Mouse (Mus musculus): ENCODE data around the gene Maff. TPM values are rescaled to one million over a fixed set of nuclear protein-coding genes. Genes with fewer than 3 reads are reported as not detected.

Gene Maff
- polyA plus RNA-seq, 1 experiment from 2014 or later: 3.9 TPM

DNA sequence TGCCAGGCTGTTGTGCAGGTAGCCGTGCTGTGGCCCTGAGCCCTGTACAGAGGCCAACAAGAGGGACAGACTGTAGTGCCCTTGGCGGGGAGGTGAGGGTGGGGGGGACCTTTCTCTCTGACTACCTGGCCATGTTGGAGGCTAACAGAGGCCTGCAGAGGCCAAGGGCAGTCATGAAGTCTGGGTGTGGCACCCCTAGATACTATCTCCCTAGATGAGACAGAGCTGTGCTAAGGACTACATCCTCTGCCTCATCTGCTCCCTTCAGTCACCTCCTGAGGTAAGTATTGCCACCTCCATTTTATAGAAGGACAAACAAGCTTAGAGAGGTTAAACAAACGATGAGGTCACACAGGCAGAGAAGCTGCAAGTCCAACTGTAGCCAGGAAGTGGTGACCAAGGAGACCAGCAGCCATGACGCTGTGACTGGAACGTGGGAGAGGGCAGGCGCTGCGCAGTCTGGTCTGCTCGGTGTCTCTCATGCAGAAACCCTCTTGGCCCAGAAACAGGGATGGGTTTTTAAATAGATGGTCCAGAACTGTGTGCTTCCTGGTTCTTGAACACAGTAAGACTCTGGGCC, 22.5 kb downstream of the Maff start:
- Histone ChIP-seq H3K27me3 (ENCODE audit: control insufficient read depth, insufficient read depth, low read length) (no peaks in the 10 kb centered on the region), H3K9ac (ENCODE audit: low read length) (no peak overlapping the region), H3K9me3 (replicated peaks; ENCODE audit: control insufficient read depth, low read length) (no peaks in the 10 kb centered on the region), H3K36me3 (ENCODE audit: control insufficient read depth, insufficient read depth) (peaks cover 39% of the 10 kb centered on the region), H3K4me2 (ENCODE audit: low read depth, low read length) (no peak overlapping the region), H3K27ac (ENCODE audit: low read length) (peak overlapping the region; percentile 74), H3K4me3 (ENCODE audit: low read length) (no peak overlapping the region), H3K4me1 (ENCODE audit: control insufficient read depth, insufficient read depth, low read length) (peaks cover 5% of the 10 kb centered on the region)
- ATAC-seq (replicated peaks; ENCODE audit: extremely low read depth, insufficient read depth, low FRiP score): no peak
- WGBS: 71% methylated on average over 8 of the region's 8 CpGs

DNA sequence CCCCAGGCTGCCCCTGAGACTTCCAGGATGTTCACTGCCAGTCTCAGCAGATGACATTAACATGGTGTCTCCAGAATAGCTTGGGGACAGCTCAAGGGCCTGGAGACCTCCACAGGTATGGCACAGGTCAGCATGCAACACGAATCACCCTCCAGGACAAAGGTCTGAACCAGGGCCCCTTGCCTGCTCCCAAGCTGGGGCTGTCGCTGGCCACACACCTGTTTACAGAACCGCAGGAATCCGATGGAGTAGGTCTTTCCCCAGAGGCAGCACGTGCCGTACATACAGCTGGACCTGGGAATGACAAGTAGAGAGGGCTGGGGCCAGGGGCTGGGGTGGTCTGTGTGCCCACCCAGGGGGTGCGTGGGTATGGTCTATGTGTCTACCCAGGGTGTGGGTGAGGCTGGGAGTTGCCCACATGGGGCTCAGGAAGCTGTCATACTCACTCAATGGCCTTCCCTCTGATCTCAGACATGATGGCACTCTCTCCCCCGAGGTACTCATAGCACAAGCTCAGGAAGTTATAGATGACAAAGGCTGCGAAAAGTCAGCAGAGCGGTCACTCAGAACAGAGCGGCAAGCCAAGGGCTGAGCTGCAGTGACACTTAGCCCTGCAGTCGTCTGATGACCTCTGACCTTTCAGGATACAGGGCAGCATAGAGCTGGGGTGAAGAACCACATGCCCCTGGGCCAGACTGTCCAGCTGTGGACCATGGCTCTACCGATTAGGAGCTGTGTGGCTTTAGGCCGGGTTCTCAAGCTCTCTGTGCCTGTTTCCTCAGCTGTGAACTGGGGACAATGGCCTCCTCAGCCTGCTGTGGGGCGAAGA, 23.2 kb downstream of the Maff start:
- no peak for ATAC-seq (replicated peaks; ENCODE audit: extremely low read depth, insufficient read depth, low FRiP score)
- WGBS: 72% methylated on average over 15 of the region's 15 CpGs
- H3K4me1 ChIP-seq (ENCODE audit: control insufficient read depth, insufficient read depth, low read length): peaks cover 5% of the 10 kb centered on the region
- H3K27me3 ChIP-seq (ENCODE audit: control insufficient read depth, insufficient read depth, low read length): no peaks in the 10 kb centered on the region
- H3K27ac ChIP-seq (ENCODE audit: low read length): peak overlapping the region; percentile 43
- peaks cover 33% of the 10 kb centered on the region for H3K36me3 ChIP-seq (ENCODE audit: control insufficient read depth, insufficient read depth)
- H3K9me3 ChIP-seq (replicated peaks; ENCODE audit: control insufficient read depth, low read length): no peaks in the 10 kb centered on the region
- H3K4me3 ChIP-seq (ENCODE audit: low read length): no peak overlapping the region
- H3K9ac ChIP-seq (ENCODE audit: low read length): no peak overlapping the region
- H3K4me2 ChIP-seq (ENCODE audit: low read depth, low read length): no peak overlapping the region

DNA sequence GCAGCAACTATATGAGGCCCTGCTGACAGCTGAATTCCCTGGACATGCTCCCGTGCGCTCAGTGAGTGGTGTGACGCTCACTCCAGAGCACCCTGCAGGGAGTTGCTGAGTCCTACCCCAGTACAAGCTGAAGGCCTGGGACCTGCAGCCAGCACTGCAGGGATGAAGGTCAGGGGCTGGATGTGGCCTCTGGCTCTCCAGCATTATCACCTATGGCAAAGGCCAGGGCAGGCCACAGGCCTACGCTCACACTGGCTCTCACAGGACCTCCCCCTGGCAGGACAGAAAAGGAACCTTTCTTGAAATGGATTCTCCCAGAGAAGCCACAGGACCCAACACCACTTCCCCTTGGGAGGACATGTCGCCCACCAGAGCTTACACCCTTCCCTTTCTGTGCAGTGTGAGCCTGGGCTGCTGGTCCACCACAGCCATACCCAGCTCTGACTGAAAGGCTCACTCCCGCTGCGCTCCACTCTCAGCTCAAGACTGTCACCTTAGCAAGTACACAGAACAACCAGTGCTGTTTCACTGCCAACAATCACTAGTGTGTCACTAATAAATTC, 23.9 kb downstream of the Maff start:
- ATAC-seq (replicated peaks; ENCODE audit: extremely low read depth, insufficient read depth, low FRiP score): no peak
- H3K4me2 ChIP-seq (ENCODE audit: low read depth, low read length): no peak overlapping the region
- WGBS: 73% methylated on average over 7 of the region's 7 CpGs
- no peak overlapping the region for H3K4me3 ChIP-seq (ENCODE audit: low read length)
- no peak overlapping the region for H3K27ac ChIP-seq (ENCODE audit: low read length)
- H3K27me3 ChIP-seq (ENCODE audit: control insufficient read depth, insufficient read depth, low read length): no peaks in the 10 kb centered on the region
- H3K9ac ChIP-seq (ENCODE audit: low read length): no peak overlapping the region
- no peaks in the 10 kb centered on the region for H3K9me3 ChIP-seq (replicated peaks; ENCODE audit: control insufficient read depth, low read length)
- peaks cover 26% of the 10 kb centered on the region for H3K36me3 ChIP-seq (ENCODE audit: control insufficient read depth, insufficient read depth)
- peaks cover 5% of the 10 kb centered on the region for H3K4me1 ChIP-seq (ENCODE audit: control insufficient read depth, insufficient read depth, low read length)

DNA sequence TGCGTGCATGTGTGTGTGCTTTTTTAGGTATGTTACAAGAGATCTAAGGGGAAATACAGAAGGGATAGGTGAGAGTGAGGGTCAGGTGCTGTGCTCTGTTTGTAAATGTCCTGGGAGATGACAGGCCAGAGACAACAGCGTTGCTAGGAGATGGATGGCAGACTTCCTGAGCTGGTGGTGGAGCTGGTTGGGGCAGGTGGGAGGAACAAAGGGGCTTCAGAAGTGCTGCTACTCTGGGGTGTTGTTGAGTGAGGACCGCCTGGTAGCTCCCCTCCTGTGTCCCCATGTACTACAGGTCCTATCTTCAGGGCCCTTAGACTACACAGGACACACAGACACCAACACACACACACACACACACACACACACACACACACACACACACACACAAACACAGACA, 28.3 kb downstream of the Maff start:
- H3K9ac ChIP-seq (ENCODE audit: low read length): no peak overlapping the region
- H3K9me3 ChIP-seq (replicated peaks; ENCODE audit: control insufficient read depth, low read length): no peaks in the 10 kb centered on the region
- no peak overlapping the region for H3K27ac ChIP-seq (ENCODE audit: low read length)
- ATAC-seq (replicated peaks; ENCODE audit: extremely low read depth, insufficient read depth, low FRiP score): no peak
- no peak overlapping the region for H3K4me3 ChIP-seq (ENCODE audit: low read length)
- peaks cover 13% of the 10 kb centered on the region for H3K4me1 ChIP-seq (ENCODE audit: control insufficient read depth, insufficient read depth, low read length)
- H3K36me3 ChIP-seq (ENCODE audit: control insufficient read depth, insufficient read depth): peaks cover 27% of the 10 kb centered on the region
- WGBS: 59% methylated on average over 3 of the region's 3 CpGs
- no peak overlapping the region for H3K4me2 ChIP-seq (ENCODE audit: low read depth, low read length)
- no peaks in the 10 kb centered on the region for H3K27me3 ChIP-seq (ENCODE audit: control insufficient read depth, insufficient read depth, low read length)

GRCm38 (mm10) chr15:79377681-79378080, 31.3 kb downstream of the Maff start:
- Histone ChIP-seq H3K4me2 (ENCODE audit: low read depth, low read length) (no peak overlapping the region), H3K36me3 (ENCODE audit: control insufficient read depth, insufficient read depth) (peaks cover 24% of the 10 kb centered on the region), H3K27ac (ENCODE audit: low read length) (peak overlapping the region; percentile 56), H3K27me3 (ENCODE audit: control insufficient read depth, insufficient read depth, low read length) (no peaks in the 10 kb centered on the region), H3K4me1 (ENCODE audit: control insufficient read depth, insufficient read depth, low read length) (peaks cover 38% of the 10 kb centered on the region), H3K4me3 (ENCODE audit: low read length) (no peak overlapping the region), H3K9me3 (replicated peaks; ENCODE audit: control insufficient read depth, low read length) (no peaks in the 10 kb centered on the region), H3K9ac (ENCODE audit: low read length) (no peak overlapping the region; the same call in 1 of the 2 replicates)
- ATAC-seq (replicated peaks; ENCODE audit: extremely low read depth, insufficient read depth, low FRiP score): peak; percentile 58; the same call in 1 of the 2 replicates
- 51% methylated on average over 6 of the region's 6 CpGs for WGBS

- Histone ChIP-seq H3K4me2 (ENCODE audit: low read depth, low read length) (no peak overlapping the region), H3K9ac (ENCODE audit: low read length) (no peak overlapping the region; the same call in 1 of the 2 replicates), H3K27me3 (ENCODE audit: control insufficient read depth, insufficient read depth, low read length) (no peaks in the 10 kb centered on the region), H3K4me3 (ENCODE audit: low read length) (no peak overlapping the region), H3K36me3 (ENCODE audit: control insufficient read depth, insufficient read depth) (peaks cover 21% of the 10 kb centered on the region), H3K9me3 (replicated peaks; ENCODE audit: control insufficient read depth, low read length) (no peaks in the 10 kb centered on the region), H3K4me1 (ENCODE audit: control insufficient read depth, insufficient read depth, low read length) (peaks cover 42% of the 10 kb centered on the region), H3K27ac (ENCODE audit: low read length) (peak overlapping the region; percentile 56; the same call in 1 of the 2 replicates)
- no peak for ATAC-seq (replicated peaks; ENCODE audit: extremely low read depth, insufficient read depth, low FRiP score)
- 93% methylated on average over 10 of the region's 10 CpGs for WGBS
Measured at GRCm38 (mm10) chr15:79378608-79379007, 32.2 kb downstream of the Maff start.

DNA sequence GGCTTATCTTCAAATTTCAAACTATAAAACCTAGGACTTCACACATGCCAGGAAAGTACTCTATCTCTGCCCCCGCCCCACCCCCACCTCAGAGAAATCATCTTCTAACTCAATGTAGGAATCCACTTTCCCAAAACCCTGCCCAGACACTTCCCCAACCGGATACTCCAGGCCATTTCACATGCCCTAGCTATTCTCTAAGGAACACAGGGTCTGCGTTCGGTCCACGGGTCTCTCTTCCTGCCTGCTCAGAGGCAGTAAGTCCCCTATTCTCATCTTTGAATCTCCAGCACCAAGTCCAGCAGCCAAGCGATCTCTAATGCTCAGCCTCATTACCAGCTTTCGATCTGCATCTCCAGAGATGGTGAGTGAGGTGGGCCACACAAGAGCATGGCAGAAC, 33.2 kb downstream of the Maff start:
- Histone ChIP-seq H3K9ac (ENCODE audit: low read length) (no peak overlapping the region), H3K27ac (ENCODE audit: low read length) (peak overlapping the region; percentile 89), H3K4me2 (ENCODE audit: low read depth, low read length) (no peak overlapping the region), H3K4me1 (ENCODE audit: control insufficient read depth, insufficient read depth, low read length) (peaks cover 42% of the 10 kb centered on the region), H3K36me3 (ENCODE audit: control insufficient read depth, insufficient read depth) (peaks cover 21% of the 10 kb centered on the region), H3K9me3 (replicated peaks; ENCODE audit: control insufficient read depth, low read length) (no peaks in the 10 kb centered on the region), H3K4me3 (ENCODE audit: low read length) (no peak overlapping the region), H3K27me3 (ENCODE audit: control insufficient read depth, insufficient read depth, low read length) (no peaks in the 10 kb centered on the region)
- 83% methylated on average over 7 of the region's 7 CpGs for WGBS
- ATAC-seq (replicated peaks; ENCODE audit: extremely low read depth, insufficient read depth, low FRiP score): no peak

- peaks cover 18% of the 10 kb centered on the region for H3K36me3 ChIP-seq (ENCODE audit: control insufficient read depth, insufficient read depth)
- H3K27me3 ChIP-seq (ENCODE audit: control insufficient read depth, insufficient read depth, low read length): no peaks in the 10 kb centered on the region
- H3K4me2 ChIP-seq (ENCODE audit: low read depth, low read length): peak overlapping the region; percentile 49
- H3K27ac ChIP-seq (ENCODE audit: low read length): peak overlapping the region; percentile 89
- H3K4me1 ChIP-seq (ENCODE audit: control insufficient read depth, insufficient read depth, low read length): peaks cover 42% of the 10 kb centered on the region
- H3K4me3 ChIP-seq (ENCODE audit: low read length): peak overlapping the region; percentile 13
- 29% methylated on average over 22 of the region's 23 CpGs for WGBS
- peak; percentile 40 for ATAC-seq (replicated peaks; ENCODE audit: extremely low read depth, insufficient read depth, low FRiP score)
- peak overlapping the region; percentile 63 for H3K9ac ChIP-seq (ENCODE audit: low read length)
- H3K9me3 ChIP-seq (replicated peaks; ENCODE audit: control insufficient read depth, low read length): no peaks in the 10 kb centered on the region
Measured at GRCm38 (mm10) chr15:79380468-79381444, 34.3 kb downstream of the Maff start.

Data from heart, embryonic 16.5 days (tissue).